Comparison of ENCODE assay signal across 1 mouse cellular context in the genomic region with DNA sequence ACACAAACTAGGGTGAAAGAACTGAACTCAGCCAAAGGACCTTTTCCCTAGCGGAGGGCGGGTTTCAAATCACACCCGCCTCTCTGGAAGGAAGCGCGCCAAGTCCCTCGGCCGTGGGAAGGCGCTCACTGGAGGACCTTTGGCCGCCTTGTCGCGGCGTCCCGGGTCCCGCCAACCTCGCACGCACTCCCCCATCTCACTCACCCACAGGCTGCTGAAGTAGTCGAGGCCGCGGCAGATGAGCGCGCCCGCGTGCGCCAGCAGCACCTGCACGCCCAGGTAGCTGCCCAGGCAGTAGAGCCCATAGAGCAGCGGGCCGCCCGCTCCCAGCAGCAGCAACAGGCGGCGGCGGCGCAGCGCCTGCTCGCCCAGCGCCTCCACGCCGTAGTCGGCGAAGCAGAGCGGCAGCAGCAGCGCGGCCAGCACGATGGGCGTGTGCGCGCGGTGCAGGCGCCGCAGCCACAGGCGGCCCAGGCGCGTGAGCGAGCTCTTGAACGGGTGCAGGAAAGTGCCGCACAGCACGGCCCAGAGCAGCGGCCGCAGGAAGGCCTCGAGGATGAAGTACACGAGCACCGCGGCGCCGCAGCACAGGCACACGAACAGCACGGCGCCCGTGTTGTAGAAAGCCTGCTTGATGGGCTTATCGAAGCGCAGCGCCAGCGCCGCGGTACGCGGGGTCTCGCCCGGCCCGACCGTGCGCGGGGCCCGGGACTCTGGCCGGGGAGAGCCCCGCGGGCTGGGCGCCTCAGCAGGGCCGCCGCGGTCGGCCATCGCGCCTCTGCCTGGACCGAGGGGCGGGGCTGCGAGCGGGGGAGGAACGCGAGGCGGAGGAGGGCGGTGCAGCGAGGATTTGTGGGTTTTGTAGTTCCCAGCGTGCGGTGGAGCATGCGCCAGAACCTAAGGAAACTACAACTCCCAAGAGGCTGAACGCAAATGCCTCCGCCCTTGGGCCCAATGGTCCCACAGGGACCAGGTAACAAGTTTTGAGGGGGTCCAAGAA.
A peak's percentile ranks its signal among the peaks of the same experiment; 100 is the strongest.
TF ChIP-seq lines count a peak whose summit lies in the region.

A gene (minus strand): TSS at position 797 of the 1,000 bp plus-strand sequence.

TF ChIP-seq in MEL, 35 proteins besides CTCF, POLR2A, EP300 and RAD21 (continued from another document):
- TF ChIP-seq E2F4 (IDR thresholded peaks at IDR 0.05; ENCODE audit: borderline replicate concordance, low read depth, low read length) = no peak
- TF ChIP-seq POLR2AphosphoS5 (IDR thresholded peaks at IDR 0.05; ENCODE audit: borderline replicate concordance, low read depth, low read length) = no peak
- TF ChIP-seq MAZ (IDR thresholded peaks at IDR 0.05; ENCODE audit: low read depth, low read length) = peak; percentile 94
- TF ChIP-seq USF2 (IDR thresholded peaks at IDR 0.05; ENCODE audit: borderline replicate concordance in 1 of 2, insufficient read depth in 1 of 2, low read depth in 1 of 2, low read length in 2 of 2) = no peak
- TF ChIP-seq GATA1 (IDR thresholded peaks at IDR 0.05; ENCODE audit: low read depth, low read length) = no peak
- peak; percentile 74 for TF ChIP-seq NRF1 (IDR thresholded peaks at IDR 0.05; ENCODE audit: insufficient read depth, low read depth, low read length, poor library complexity, severe bottlenecking)
- peak; percentile 69 for TF ChIP-seq NELFE (IDR thresholded peaks at IDR 0.05; ENCODE audit: low read depth, low read length)
- no peak for TF ChIP-seq MEF2A (IDR thresholded peaks at IDR 0.05; ENCODE audit: extremely low read depth, insufficient replicate concordance, low read depth, low read length, poor library complexity, severe bottlenecking)
- 0 out of 2 replicates have a peak, but pooled peaks have one; percentile 18 for TF ChIP-seq MAX (IDR thresholded peaks at IDR 0.05; ENCODE audit: low read length)
- TF ChIP-seq ETS1 (IDR thresholded peaks at IDR 0.05; ENCODE audit: low read depth, low read length) = no peak
- peak; percentile 82 for TF ChIP-seq MYC (IDR thresholded peaks at IDR 0.05; ENCODE audit: low read depth, low read length)
- peak; percentile 62; the same call in 1 of the 2 replicates for TF ChIP-seq ZMIZ1 (IDR thresholded peaks at IDR 0.05; ENCODE audit: low read depth, low read length)
- no peak for TF ChIP-seq USF1 (IDR thresholded peaks at IDR 0.05; ENCODE audit: low read depth, low read length)
- no peak for TF ChIP-seq RCOR1 (IDR thresholded peaks at IDR 0.05; ENCODE audit: low read depth, low read length)
